Mouse (Mus musculus): ENCODE data around the gene Acer2. TPM values are rescaled to one million over a fixed set of nuclear protein-coding genes. Genes with fewer than 3 reads are reported as not detected.

The Acer2 gene
- polyA plus RNA-seq, 1 experiment from 2014 or later: 15.5 TPM

DNA sequence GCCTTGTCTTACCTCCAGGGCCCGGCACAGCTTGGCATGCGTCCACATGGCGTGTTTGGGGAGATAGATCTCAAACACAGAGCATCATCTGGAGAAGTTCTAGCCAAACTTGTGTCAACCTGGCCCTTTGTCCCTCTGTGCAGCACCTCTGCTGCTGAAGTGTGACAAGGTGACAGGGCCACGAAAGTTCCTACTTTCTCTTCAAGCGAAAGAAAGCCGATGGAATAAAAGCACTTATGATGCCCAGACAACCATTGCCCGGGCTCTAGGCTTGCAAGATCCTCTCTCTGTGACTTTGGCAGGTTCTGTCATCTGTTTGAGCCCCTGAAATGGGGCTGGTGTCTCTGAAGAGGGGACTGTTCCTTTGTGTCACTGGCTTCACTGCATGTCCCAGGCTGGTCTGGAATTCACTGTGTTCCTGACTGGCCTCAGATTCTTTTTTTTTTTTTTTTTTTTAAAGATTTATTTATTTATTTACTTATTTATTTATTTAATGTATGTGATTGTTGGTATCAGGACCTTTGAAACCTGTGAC is 56.0 kb downstream of the Acer2 start:
- Histone ChIP-seq H3K4me2 (replicated peaks) (peak overlapping the region; percentile 52), H3K27ac (no peak overlapping the region)

GRCm38 (mm10) chr4:86930636-86931456 is 56.6 kb downstream of the Acer2 start:
- Histone ChIP-seq H3K9ac (peak overlapping the region; percentile 68), H3K9me3 (no peaks in the 10 kb centered on the region), H3K27me3 (no peaks in the 10 kb centered on the region), H3K27ac (peak overlapping the region; percentile 30; the same call in 1 of the 2 replicates), H3K4me1 (no peaks in the 10 kb centered on the region), H3K4me3 (peak overlapping the region; percentile 45), H3K4me2 (replicated peaks) (peak overlapping the region; percentile 52), H3K36me3 (no peaks in the 10 kb centered on the region; the same call in 1 of the 2 replicates)
- 4% methylated on average over 33 of the region's 33 CpGs for WGBS
- ATAC-seq (ENCODE audit: insufficient number of reproducible peaks, insufficient read depth, low FRiP score, low TSS enrichment): peak; percentile 64; the same call in 1 of the 2 replicates

More for the DNA sequence above, 56.0 kb downstream of the Acer2 start:
- 90% methylated on average over 7 of the region's 7 CpGs for WGBS
- no peaks in the 10 kb centered on the region for H3K4me1 ChIP-seq
- H3K36me3 ChIP-seq: no peaks in the 10 kb centered on the region; the same call in 1 of the 2 replicates
- no peak overlapping the region for H3K9ac ChIP-seq
- H3K9me3 ChIP-seq: no peaks in the 10 kb centered on the region
- H3K27me3 ChIP-seq: no peaks in the 10 kb centered on the region
- no peak overlapping the region for H3K4me3 ChIP-seq
- ATAC-seq (ENCODE audit: insufficient number of reproducible peaks, insufficient read depth, low FRiP score, low TSS enrichment): no peak

DNA sequence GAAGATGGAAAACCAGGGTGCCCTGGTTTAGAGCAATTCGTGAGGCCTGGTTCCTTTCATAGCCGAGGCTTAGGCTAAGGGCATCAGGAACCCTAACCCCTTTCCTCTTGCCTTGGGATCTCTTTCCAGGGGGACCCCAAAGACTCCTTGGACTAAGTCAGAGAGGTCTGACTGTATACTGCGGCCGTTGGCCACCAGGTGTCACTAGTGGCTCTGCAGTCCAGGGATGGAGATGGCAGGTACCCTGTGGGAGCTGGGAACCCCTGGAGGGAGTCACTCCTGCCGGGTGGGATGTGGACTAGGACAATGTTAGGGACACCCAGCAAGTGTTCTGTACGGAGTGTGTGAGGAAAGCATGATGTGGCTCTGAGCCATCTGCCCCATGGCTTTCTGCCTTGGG is 58.8 kb downstream of the Acer2 start:
- Histone ChIP-seq H3K27me3 (no peaks in the 10 kb centered on the region), H3K36me3 (no peaks in the 10 kb centered on the region; the same call in 1 of the 2 replicates), H3K4me1 (no peaks in the 10 kb centered on the region), H3K9ac (no peak overlapping the region), H3K27ac (no peak overlapping the region), H3K4me3 (no peak overlapping the region), H3K9me3 (no peaks in the 10 kb centered on the region), H3K4me2 (replicated peaks) (no peak overlapping the region)
- ATAC-seq (ENCODE audit: insufficient number of reproducible peaks, insufficient read depth, low FRiP score, low TSS enrichment): no peak
- 85% methylated on average over 6 of the region's 6 CpGs for WGBS

GRCm38 (mm10) chr4:86936217-86936616 is 62.0 kb downstream of the Acer2 start:
- 92% methylated on average over 9 of the region's 9 CpGs for WGBS
- no peaks in the 10 kb centered on the region for H3K27me3 ChIP-seq
- H3K36me3 ChIP-seq: no peaks in the 10 kb centered on the region; the same call in 1 of the 2 replicates
- H3K4me1 ChIP-seq: no peaks in the 10 kb centered on the region
- no peak overlapping the region for H3K4me3 ChIP-seq
- H3K4me2 ChIP-seq (replicated peaks): no peak overlapping the region
- no peak overlapping the region for H3K9ac ChIP-seq
- H3K9me3 ChIP-seq: no peaks in the 10 kb centered on the region
- no peak overlapping the region for H3K27ac ChIP-seq
- no peak for ATAC-seq (ENCODE audit: insufficient number of reproducible peaks, insufficient read depth, low FRiP score, low TSS enrichment)

- H3K27me3 ChIP-seq: no peaks in the 10 kb centered on the region
Observed at GRCm38 (mm10) chr4:86936706-86937105, 62.5 kb downstream of the Acer2 start.

DNA sequence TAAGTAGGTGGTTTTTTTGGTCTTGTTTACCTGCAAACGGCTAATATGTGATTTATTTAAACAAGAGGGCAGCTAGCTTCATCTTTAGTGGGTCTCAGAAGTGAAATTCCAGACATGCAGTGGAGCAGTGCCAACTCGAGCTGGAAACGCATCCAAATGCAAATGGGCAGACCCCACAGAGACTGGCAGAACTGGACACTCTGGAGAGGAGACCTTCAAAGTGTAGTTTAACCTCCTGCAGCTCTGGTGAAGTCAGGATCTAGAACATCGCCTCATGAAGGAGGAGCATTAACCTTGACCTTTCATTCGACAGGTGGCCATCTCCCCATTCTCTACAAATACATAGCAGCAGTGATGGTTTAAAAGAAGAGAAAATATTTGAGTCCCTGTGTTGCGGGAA is 68.5 kb downstream of the Acer2 start:
- ATAC-seq (ENCODE audit: insufficient number of reproducible peaks, insufficient read depth, low FRiP score, low TSS enrichment): no peak
- Histone ChIP-seq H3K4me1 (no peaks in the 10 kb centered on the region), H3K27me3 (no peaks in the 10 kb centered on the region), H3K9me3 (no peaks in the 10 kb centered on the region), H3K4me2 (replicated peaks) (no peak overlapping the region), H3K27ac (no peak overlapping the region), H3K36me3 (no peaks in the 10 kb centered on the region), H3K4me3 (no peak overlapping the region), H3K9ac (no peak overlapping the region)
- WGBS: 87% methylated on average over 6 of the region's 6 CpGs

More at GRCm38 (mm10) chr4:86936706-86937105, 62.5 kb downstream of the Acer2 start:
- Histone ChIP-seq H3K4me3 (no peak overlapping the region), H3K27ac (no peak overlapping the region), H3K36me3 (no peaks in the 10 kb centered on the region; the same call in 1 of the 2 replicates), H3K9ac (no peak overlapping the region), H3K4me2 (replicated peaks) (no peak overlapping the region), H3K9me3 (no peaks in the 10 kb centered on the region), H3K4me1 (no peaks in the 10 kb centered on the region)
- 60% methylated on average over 3 of the region's 3 CpGs for WGBS
- ATAC-seq (ENCODE audit: insufficient number of reproducible peaks, insufficient read depth, low FRiP score, low TSS enrichment): no peak

- Histone ChIP-seq H3K4me1 (no peaks in the 10 kb centered on the region), H3K36me3 (no peaks in the 10 kb centered on the region), H3K27ac (no peak overlapping the region), H3K9me3 (no peaks in the 10 kb centered on the region), H3K4me2 (replicated peaks) (no peak overlapping the region), H3K4me3 (no peak overlapping the region), H3K27me3 (no peaks in the 10 kb centered on the region), H3K9ac (no peak overlapping the region)
- WGBS: 47% methylated on average over 6 of the region's 6 CpGs
- ATAC-seq (ENCODE audit: insufficient number of reproducible peaks, insufficient read depth, low FRiP score, low TSS enrichment): no peak
Observed at GRCm38 (mm10) chr4:86943296-86943695, 69.1 kb downstream of the Acer2 start.

- H3K4me1 ChIP-seq: no peaks in the 10 kb centered on the region
- H3K27ac ChIP-seq: no peak overlapping the region
- H3K4me3 ChIP-seq: no peak overlapping the region
- no peak overlapping the region for H3K9ac ChIP-seq
- H3K36me3 ChIP-seq: no peaks in the 10 kb centered on the region
- H3K4me2 ChIP-seq (replicated peaks): no peak overlapping the region
- no peaks in the 10 kb centered on the region for H3K27me3 ChIP-seq
- no peak for ATAC-seq (ENCODE audit: insufficient number of reproducible peaks, insufficient read depth, low FRiP score, low TSS enrichment)
- H3K9me3 ChIP-seq: no peaks in the 10 kb centered on the region
- 86% methylated on average over 1 of the region's 1 CpGs for WGBS
Observed at GRCm38 (mm10) chr4:86948794-86949193, 74.6 kb downstream of the Acer2 start.

DNA sequence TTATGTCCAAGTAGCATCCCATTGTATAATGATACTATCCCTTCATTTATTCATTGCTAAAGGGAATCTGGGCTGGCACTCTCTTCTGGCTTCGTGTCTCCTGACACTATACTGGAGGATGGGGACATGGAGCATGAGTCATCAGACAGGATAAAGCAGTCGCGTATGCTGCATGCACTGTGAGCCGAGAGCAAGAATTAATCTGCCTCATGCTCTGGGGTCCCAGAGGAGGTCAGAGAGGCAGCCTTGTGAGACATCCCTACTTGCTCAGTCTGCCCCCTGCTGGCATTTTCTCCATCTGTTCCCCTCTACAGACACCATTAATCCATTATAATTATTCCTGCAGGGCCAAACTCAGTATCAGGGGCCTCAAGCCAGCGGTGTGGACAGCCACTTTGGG is 79.3 kb downstream of the Acer2 start:
- Histone ChIP-seq H3K4me2 (replicated peaks) (no peak overlapping the region), H3K4me3 (no peak overlapping the region), H3K9me3 (no peaks in the 10 kb centered on the region), H3K9ac (no peak overlapping the region), H3K4me1 (no peaks in the 10 kb centered on the region), H3K27ac (no peak overlapping the region), H3K27me3 (no peaks in the 10 kb centered on the region), H3K36me3 (no peaks in the 10 kb centered on the region)
- 61% methylated on average over 5 of the region's 5 CpGs for WGBS
- no peak for ATAC-seq (ENCODE audit: insufficient number of reproducible peaks, insufficient read depth, low FRiP score, low TSS enrichment)

DNA sequence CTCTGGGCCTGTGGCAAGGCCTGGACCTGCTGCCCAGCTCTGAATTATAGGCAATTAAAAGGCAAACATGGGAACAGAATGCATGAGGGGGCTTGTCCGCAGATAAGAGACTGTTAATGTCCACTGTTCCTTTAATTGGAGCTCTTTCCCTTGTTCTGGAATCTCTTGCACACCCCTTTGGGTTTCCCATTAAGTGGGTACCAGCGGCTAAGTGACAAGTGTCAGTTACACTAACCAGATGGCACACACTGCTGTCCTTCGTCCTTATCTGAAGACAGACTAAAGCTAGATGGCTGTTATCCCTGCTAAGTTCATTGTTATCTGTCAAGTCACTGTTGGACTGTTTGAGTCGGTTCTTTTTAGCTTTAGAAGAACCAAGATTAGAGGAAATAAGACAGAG is 81.3 kb downstream of the Acer2 start:
- Histone ChIP-seq H3K4me2 (replicated peaks) (no peak overlapping the region), H3K4me1 (no peaks in the 10 kb centered on the region), H3K9ac (no peak overlapping the region), H3K27ac (no peak overlapping the region), H3K4me3 (no peak overlapping the region), H3K27me3 (no peaks in the 10 kb centered on the region), H3K9me3 (no peaks in the 10 kb centered on the region), H3K36me3 (no peaks in the 10 kb centered on the region)
- WGBS: 77% methylated on average over 4 of the region's 4 CpGs
- ATAC-seq (ENCODE audit: insufficient number of reproducible peaks, insufficient read depth, low FRiP score, low TSS enrichment): no peak

- Histone ChIP-seq H3K27ac (no peak overlapping the region), H3K9me3 (no peaks in the 10 kb centered on the region), H3K36me3 (no peaks in the 10 kb centered on the region), H3K4me2 (replicated peaks) (0 out of 2 replicates have a peak overlapping the region, but pooled peaks have one; percentile 13), H3K4me1 (no peaks in the 10 kb centered on the region), H3K9ac (no peak overlapping the region), H3K27me3 (no peaks in the 10 kb centered on the region), H3K4me3 (no peak overlapping the region)
- 41% methylated on average over 14 of the region's 14 CpGs for WGBS
- no peak for ATAC-seq (ENCODE audit: insufficient number of reproducible peaks, insufficient read depth, low FRiP score, low TSS enrichment)
Observed at GRCm38 (mm10) chr4:86957576-86958411, 83.6 kb downstream of the Acer2 start.

All from embryonic facial prominence, embryonic 12.5 days (tissue).